Mouse (Mus musculus): Measurements from ENCODE around the gene Gprc5d.

DNA sequence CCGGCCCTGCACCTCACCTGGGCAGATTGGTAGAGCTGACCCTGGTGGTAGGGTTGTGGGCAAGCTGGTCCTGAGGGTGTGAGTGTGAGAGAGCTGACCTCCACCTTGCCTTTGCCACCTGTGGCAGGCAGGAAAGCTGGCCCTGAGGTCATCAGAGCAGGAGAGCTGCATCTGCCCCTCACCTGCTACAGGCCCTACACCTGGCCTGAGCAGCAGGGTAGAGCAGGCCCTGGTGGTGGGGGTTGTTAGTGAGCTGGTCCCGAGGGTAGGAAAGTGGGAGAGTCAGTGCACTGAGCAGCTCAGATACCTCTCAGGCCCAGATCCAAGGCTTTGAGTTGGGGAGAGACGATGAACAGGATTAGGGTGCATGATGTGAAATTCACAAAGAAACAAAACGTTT, 31.6 kb upstream of the Gprc5d start:
- no peak for TF ChIP-seq POLR2A (IDR thresholded peaks at IDR 0.05; ENCODE audit: insufficient read depth, low read depth, low read length)
- TF ChIP-seq CTCF (IDR thresholded peaks at IDR 0.05; ENCODE audit: insufficient read depth, low read depth, low read length): no peak
